Mouse (Mus musculus) forebrain, postnatal 0 days (tissue): ENCODE data around the gene Tlx2. TPM values are rescaled to one million over a fixed set of nuclear protein-coding genes. Genes with fewer than 3 reads are reported as not detected.

Experiments used
- ATAC-seq: fragments of 200-750 bp; cut with Nextera tagmentation; 2 replicates; pipeline ENCODE4 v1.8.0; 2017; ENCODE audit warnings: mild to moderate bottlenecking, moderate library complexity
- DNase-seq: peaks from one replicate; pipeline ENCODE4 v3.0.0-alpha.2; 2015
- H3K27ac ChIP-seq: fragments of 300-500 bp; sonication (generic); 2 replicates; pipeline ENCODE4 v1.5.1; 2014; ENCODE audit warnings: low read depth, mild to moderate bottlenecking, antibody characterized with exemption, low read length, moderate library complexity, mixed read lengths
- H3K27me3 ChIP-seq: fragments of 300-500 bp; sonication (generic); 2 replicates; pipeline ENCODE4 v1.6.1; 2014; ENCODE audit warnings: mild to moderate bottlenecking, low read length, mixed read lengths; ENCODE audit not compliant: insufficient read depth
- H3K36me3 ChIP-seq: fragments of 300-500 bp; sonication (generic); 2 replicates; pipeline ENCODE4 v1.6.1; 2014; ENCODE audit warnings: mild to moderate bottlenecking, moderate library complexity; ENCODE audit not compliant: insufficient read depth
- H3K4me1 ChIP-seq: fragments of 300-500 bp; sonication (generic); 2 replicates; pipeline ENCODE4 v1.6.1; 2014; ENCODE audit warnings: antibody characterized with exemption; ENCODE audit not compliant: insufficient read depth
- H3K4me2 ChIP-seq: fragments of 300-500 bp; sonication (generic); 2 replicates; pipeline ENCODE4 v1.6.1; 2014; ENCODE audit warnings: low read depth, mild to moderate bottlenecking, moderate library complexity
- H3K4me3 ChIP-seq: fragments of 300-500 bp; sonication (generic); 2 replicates; pipeline ENCODE4 v1.5.1; 2014; ENCODE audit warnings: low read depth, low read length, mixed read lengths
- H3K9ac ChIP-seq: fragments of 300-500 bp; sonication (generic); 2 replicates; pipeline ENCODE4 v1.6.1; 2014; ENCODE audit warnings: mild to moderate bottlenecking
- H3K9me3 ChIP-seq: fragments of 300-500 bp; sonication (generic); 2 replicates; pipeline ENCODE4 v1.6.1; 2016; ENCODE audit warnings: low read length
- CTCF ChIP-seq: sonication (generic); IDR thresholded peaks from 2 replicates; pipeline ENCODE4 v1.5.1; 2016; ENCODE audit warnings: antibody characterized with exemption, control low read depth, low read depth
- WGBS: fragments of 180-500 bp; shearing (Covaris S2); extraction: QIAGEN DNeasy Blood & Tissue Kit; methylation state at CpG from one replicate; pipeline ENCODE4 v1.1.7; 2014; 5-methylcytosine and 5-hydroxymethylcytosine counted together
- microRNA counts: library from miRNA; unstranded; fragments of <30 nt; microRNA quantifications from one replicate; lab custom pipeline; 2015
- microRNA-seq, 2 experiments: library from miRNA; unstranded; fragments of <30 nt; microRNA quantifications; one replicate each; pipeline ENCODE4; 2016
- polyA plus RNA-seq: library from polyadenylated mRNA; unstranded; fragments of >200 nt; fragmentation: Nextera tagmentation; extraction: Ambion mirVana; gene quantifications from 2 replicates; pipeline ENCODE4 v1.2.1, GENCODE M21; 2015
- total RNA-seq: library from RNA; depleted of rRNA; stranded (reverse); fragments of >200 nt; gene quantifications from 2 replicates; pipeline ENCODE4 v1.2.3, GENCODE M21; 2014; rRNA removed

Gene Tlx2
- total and polyA plus RNA-seq, 2 experiments from 2014 or later, result not detected

DNA sequence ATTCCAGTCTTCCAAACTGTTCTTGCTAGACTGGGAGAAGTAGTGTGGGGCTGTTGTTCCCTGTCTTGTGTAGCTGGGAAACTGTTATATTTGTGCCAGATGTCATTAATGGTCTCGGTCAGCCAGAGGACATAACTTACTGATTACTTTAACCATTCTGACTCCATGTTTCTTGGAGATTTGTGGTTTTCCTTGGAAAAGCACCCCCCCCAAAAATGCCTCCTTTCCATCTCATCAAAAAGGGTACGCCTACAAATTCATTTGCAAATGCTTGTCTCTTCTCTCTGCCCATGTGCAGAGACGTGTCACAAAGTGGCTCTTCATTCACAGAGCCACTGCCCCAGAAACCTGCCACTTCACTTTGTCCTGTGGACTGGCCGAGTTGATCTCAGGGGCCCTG, 45.7 kb downstream of the Tlx2 start:
- 71% methylated on average over 4 of the region's 4 CpGs for WGBS
- no peak overlapping the region for H3K27ac ChIP-seq
- no peak overlapping the region for H3K4me2 ChIP-seq
- no peaks in the 10 kb centered on the region for H3K27me3 ChIP-seq
- H3K9me3 ChIP-seq, result no peaks in the 10 kb centered on the region
- ATAC-seq (no peak), DNase-seq (no peak)
- TF ChIP-seq CTCF, result no peak
- H3K9ac ChIP-seq, result no peak overlapping the region
- H3K4me3 ChIP-seq, result no peak overlapping the region
- no peaks in the 10 kb centered on the region for H3K4me1 ChIP-seq
- H3K36me3 ChIP-seq, result no peaks in the 10 kb centered on the region

DNA sequence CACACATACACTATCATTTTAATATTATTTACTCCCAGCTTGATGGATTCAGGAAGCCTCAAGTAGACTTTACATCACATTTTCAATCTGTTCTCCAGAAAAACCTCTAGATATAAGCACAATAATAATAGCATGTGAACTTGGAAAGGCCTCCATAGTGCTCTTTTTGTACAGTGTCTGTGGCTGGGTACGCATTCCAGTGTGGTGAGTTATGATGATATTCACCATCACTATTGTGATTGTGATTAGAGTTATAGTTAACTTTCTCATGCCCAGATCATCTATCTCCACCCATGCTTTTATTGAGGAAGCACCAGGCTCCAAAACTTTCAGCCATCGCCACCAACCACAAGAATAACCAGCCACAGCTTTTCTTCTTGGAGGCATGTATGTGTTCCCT, 46.3 kb downstream of the Tlx2 start:
- DNase-seq (no peak), ATAC-seq (no peak)
- no peak overlapping the region for H3K9ac ChIP-seq
- 92% methylated on average over 2 of the region's 2 CpGs for WGBS
- H3K4me1 ChIP-seq, result no peaks in the 10 kb centered on the region
- H3K9me3 ChIP-seq, result no peaks in the 10 kb centered on the region
- H3K27me3 ChIP-seq, result no peaks in the 10 kb centered on the region
- H3K4me3 ChIP-seq, result no peak overlapping the region
- no peak overlapping the region for H3K27ac ChIP-seq
- H3K36me3 ChIP-seq, result no peaks in the 10 kb centered on the region
- TF ChIP-seq CTCF, result no peak
- no peak overlapping the region for H3K4me2 ChIP-seq

DNA sequence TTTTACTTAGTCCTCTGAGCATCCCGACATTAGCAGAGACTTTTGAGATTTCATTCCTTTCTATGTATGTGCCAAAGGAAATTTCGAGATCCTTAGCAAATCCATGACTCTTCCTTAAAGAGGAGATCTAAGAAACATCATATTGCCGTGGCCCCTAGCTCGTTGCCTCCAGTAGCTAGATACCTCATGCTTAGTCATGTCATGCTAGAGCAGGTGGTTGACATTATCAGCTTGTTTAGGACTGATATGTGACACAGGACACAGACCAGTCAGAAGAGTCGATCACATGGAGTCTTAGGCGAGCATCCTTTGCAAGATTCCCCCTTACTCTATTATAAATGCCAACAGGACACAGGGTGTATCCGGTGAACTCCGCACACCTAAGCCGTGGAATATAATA, 47.1 kb downstream of the Tlx2 start:
- Histone ChIP-seq H3K4me1 (no peaks in the 10 kb centered on the region), H3K4me3 (no peak overlapping the region), H3K9ac (no peak overlapping the region), H3K27me3 (no peaks in the 10 kb centered on the region), H3K27ac (no peak overlapping the region), H3K9me3 (no peaks in the 10 kb centered on the region), H3K36me3 (no peaks in the 10 kb centered on the region), H3K4me2 (no peak overlapping the region)
- no peak for ATAC-seq
- WGBS, result 87% methylated on average over 9 of the region's 9 CpGs
- no peak for TF ChIP-seq CTCF
- DNase-seq, result no peak

DNA sequence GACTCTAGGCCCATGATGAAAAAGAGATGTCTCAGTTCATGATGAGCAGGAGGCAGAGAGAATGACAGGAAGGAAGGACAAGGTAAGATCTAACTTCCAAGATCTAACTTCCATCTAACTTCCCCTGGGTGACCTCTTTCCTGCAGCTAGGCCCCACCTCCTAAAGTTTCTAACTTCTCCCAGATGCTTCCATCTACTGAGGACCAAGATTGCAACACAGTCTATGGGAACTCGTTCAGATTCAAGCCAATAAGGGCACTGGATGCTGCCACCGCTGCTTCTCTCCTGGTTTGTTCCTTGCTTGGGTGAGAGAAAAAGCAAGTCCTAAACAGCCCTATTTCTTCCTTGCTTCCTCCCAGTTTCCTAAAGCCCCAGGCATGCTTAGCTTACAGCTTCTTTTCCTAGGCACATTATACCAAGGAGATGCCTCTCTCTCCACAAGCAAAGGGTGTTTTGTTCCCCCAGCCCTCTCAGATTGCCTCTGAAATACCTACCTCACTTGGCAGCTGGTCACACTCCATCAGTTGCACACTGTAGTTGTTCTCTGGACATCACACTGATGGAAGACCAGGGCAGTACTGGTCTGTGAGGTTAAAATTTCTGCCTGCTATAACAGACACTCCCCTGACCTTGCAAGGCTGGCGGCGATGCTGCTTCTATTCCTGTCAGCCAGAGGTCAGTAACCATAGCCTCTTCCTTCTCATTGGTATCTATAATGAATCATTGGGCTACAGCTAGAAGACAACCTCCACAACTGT, 49.1 kb downstream of the Tlx2 start:
- no peak overlapping the region for H3K27ac ChIP-seq
- H3K4me2 ChIP-seq, result no peak overlapping the region
- H3K9ac ChIP-seq, result no peak overlapping the region
- H3K4me3 ChIP-seq, result no peak overlapping the region
- no peak for TF ChIP-seq CTCF
- 86% methylated on average over 4 of the region's 4 CpGs for WGBS
- ATAC-seq, result no peak
- H3K27me3 ChIP-seq, result no peaks in the 10 kb centered on the region
- no peaks in the 10 kb centered on the region for H3K36me3 ChIP-seq
- DNase-seq, result no peak
- H3K4me1 ChIP-seq, result no peaks in the 10 kb centered on the region
- no peaks in the 10 kb centered on the region for H3K9me3 ChIP-seq

DNA sequence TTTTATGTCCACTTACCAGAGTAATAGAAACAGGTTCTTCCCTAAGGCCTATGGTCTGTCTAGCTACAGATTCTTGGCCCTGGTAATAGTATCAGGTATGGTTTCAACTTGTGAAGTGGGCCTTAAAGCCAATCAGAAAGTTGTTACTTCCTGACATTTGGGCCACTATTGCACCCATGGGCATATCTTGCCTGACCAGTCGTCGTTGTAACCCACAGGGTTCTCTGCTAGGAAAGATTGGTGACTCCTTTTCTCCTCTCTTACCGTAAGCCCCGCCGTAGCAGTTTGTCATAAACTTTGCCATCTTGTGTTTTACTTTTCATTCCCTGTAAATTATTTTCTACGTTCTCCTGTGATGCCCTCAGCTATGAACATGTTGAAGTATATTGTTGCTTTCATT, 50.0 kb downstream of the Tlx2 start:
- H3K4me2 ChIP-seq, result no peak overlapping the region
- no peaks in the 10 kb centered on the region for H3K27me3 ChIP-seq
- DNase-seq, result no peak
- no peak for TF ChIP-seq CTCF
- no peak overlapping the region for H3K9ac ChIP-seq
- no peaks in the 10 kb centered on the region for H3K36me3 ChIP-seq
- 90% methylated on average over 6 of the region's 6 CpGs for WGBS
- H3K9me3 ChIP-seq, result no peaks in the 10 kb centered on the region
- no peak overlapping the region for H3K4me3 ChIP-seq
- no peak overlapping the region for H3K27ac ChIP-seq
- no peaks in the 10 kb centered on the region for H3K4me1 ChIP-seq
- no peak for ATAC-seq

DNA sequence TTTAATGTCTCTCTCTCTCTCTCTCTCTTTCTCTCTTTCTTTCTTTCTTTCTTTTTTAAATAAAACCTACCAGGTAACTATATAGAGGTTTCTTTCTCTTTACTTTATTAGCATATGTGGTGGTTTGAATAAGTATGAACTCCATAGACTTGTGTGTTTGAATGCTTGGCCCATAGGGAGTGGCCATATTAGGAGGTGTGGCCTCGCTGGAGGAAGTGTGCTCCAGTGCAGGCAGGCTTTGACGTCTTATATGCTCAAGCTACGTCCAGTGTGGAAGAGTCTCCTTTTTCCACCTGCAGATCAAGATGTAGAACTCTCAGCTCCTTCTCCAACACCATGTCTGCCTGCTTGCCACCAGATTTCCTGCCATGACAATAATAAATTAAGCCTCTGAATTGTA, 51.0 kb downstream of the Tlx2 start:
- H3K9ac ChIP-seq, result no peak overlapping the region
- ATAC-seq, result no peak

More for the DNA sequence above, 51.0 kb downstream of the Tlx2 start:
- Histone ChIP-seq H3K4me1 (no peaks in the 10 kb centered on the region), H3K4me2 (no peak overlapping the region), H3K36me3 (no peaks in the 10 kb centered on the region), H3K27me3 (no peaks in the 10 kb centered on the region), H3K27ac (no peak overlapping the region), H3K4me3 (no peak overlapping the region), H3K9me3 (no peaks in the 10 kb centered on the region)
- no peak for TF ChIP-seq CTCF
- WGBS, result 74% methylated on average over 3 of the region's 3 CpGs
- DNase-seq, result no peak

MicroRNA genes within 50 kb of the gene (microRNA counts, 519-probe panel; counts per million panel counts)
- microRNA mmu-miR-3470a+mmu-miR-3470b (lab: Ali Mortazavi, UCI), result not detected

Small RNA genes lying within 50 kb of the gene (microRNA-seq; reads per million reads assigned to microRNA genes)
- gene Mir3470a (0 reads per million in 2 experiments), gene Mir7040 (0 to 0.24 reads per million in 2 experiments)

Other genes with a start within 250 kb of the Tlx2 start
- gene Sema4f, start 130.5 kb downstream of the Tlx2 start, total RNA-seq, result 13.6 and 17.4 TPM in 2 replicates
- gene Sema4f, start 130.5 kb downstream of the Tlx2 start, polyA plus RNA-seq, result 11.5 and 20.6 TPM in 2 replicates
- gene M1ap, start 123.4 kb downstream of the Tlx2 start, total RNA-seq, result 0.10 TPM in 1 of 2 replicates, not detected in the other
- gene M1ap, start 123.4 kb downstream of the Tlx2 start, polyA plus RNA-seq, result 0.10 TPM in 1 of 2 replicates, not detected in the other
- 3.3 and 3.6 TPM in 2 replicates for gene Dok1, start 36.8 kb downstream of the Tlx2 start, total RNA-seq
- gene Dok1, start 36.8 kb downstream of the Tlx2 start, polyA plus RNA-seq, result 1.4 and 1.5 TPM in 2 replicates
- gene Loxl3, start 36.1 kb downstream of the Tlx2 start, total RNA-seq, result 3.5 and 4.7 TPM in 2 replicates
- 4.3 and 4.5 TPM in 2 replicates for gene Loxl3, start 36.1 kb downstream of the Tlx2 start, polyA plus RNA-seq
- gene Aup1, start 15.8 kb downstream of the Tlx2 start, total RNA-seq, result 85.9 and 146 TPM in 2 replicates
- gene Aup1, start 15.8 kb downstream of the Tlx2 start, polyA plus RNA-seq, result 126 and 129 TPM in 2 replicates
- 46.1 and 47.0 TPM in 2 replicates for gene Htra2, start 15.0 kb downstream of the Tlx2 start, total RNA-seq
- 75.1 and 81.0 TPM in 2 replicates for gene Htra2, start 15.0 kb downstream of the Tlx2 start, polyA plus RNA-seq
- 0.05 TPM in 1 of 2 replicates, not detected in the other for gene Dqx1, start 12.4 kb downstream of the Tlx2 start, total RNA-seq
- 0.11 and 0.13 TPM in 2 replicates for gene Dqx1, start 12.4 kb downstream of the Tlx2 start, polyA plus RNA-seq
- gene Pcgf1, start 7.6 kb upstream of the Tlx2 start, total RNA-seq, result 16.1 and 18.8 TPM in 2 replicates
- 30.7 and 30.8 TPM in 2 replicates for gene Pcgf1, start 7.6 kb upstream of the Tlx2 start, polyA plus RNA-seq
- gene Lbx2, start 16.1 kb upstream of the Tlx2 start, total RNA-seq, result 0.46 TPM in 1 of 2 replicates, not detected in the other
- 0.33 TPM in 1 of 2 replicates, not detected in the other for gene Lbx2, start 16.1 kb upstream of the Tlx2 start, polyA plus RNA-seq
- gene Ccdc142, start 31.3 kb upstream of the Tlx2 start, total RNA-seq, result 15.3 and 16.6 TPM in 2 replicates
- 2.1 and 5.6 TPM in 2 replicates for gene Ccdc142, start 31.3 kb upstream of the Tlx2 start, polyA plus RNA-seq
- gene Gm42688, start 31.3 kb upstream of the Tlx2 start, total RNA-seq, result 7.0 and 9.5 TPM in 2 replicates
- gene Gm42688, start 31.3 kb upstream of the Tlx2 start, polyA plus RNA-seq, result 2.4 and 2.9 TPM in 2 replicates
- 64.6 and 102 TPM in 2 replicates for gene Mrpl53, start 38.7 kb upstream of the Tlx2 start, total RNA-seq
- 126 and 141 TPM in 2 replicates for gene Mrpl53, start 38.7 kb upstream of the Tlx2 start, polyA plus RNA-seq
- gene Mogs, start 45.2 kb upstream of the Tlx2 start, total RNA-seq, result 39.7 and 43.5 TPM in 2 replicates
- 15.7 and 17.4 TPM in 2 replicates for gene Mogs, start 45.2 kb upstream of the Tlx2 start, polyA plus RNA-seq
- 129 and 151 TPM in 2 replicates for gene Wbp1, start 51.3 kb upstream of the Tlx2 start, total RNA-seq
- gene Wbp1, start 51.3 kb upstream of the Tlx2 start, polyA plus RNA-seq, result 104 and 109 TPM in 2 replicates
- gene Ino80b, start 55.1 kb upstream of the Tlx2 start, total RNA-seq, result 40.1 and 44.5 TPM in 2 replicates
- gene Ino80b, start 55.1 kb upstream of the Tlx2 start, polyA plus RNA-seq, result 14.9 and 15.3 TPM in 2 replicates
- gene Rtkn, start 65.2 kb upstream of the Tlx2 start, total RNA-seq, result 17.1 and 19.4 TPM in 2 replicates
- 7.9 and 8.1 TPM in 2 replicates for gene Rtkn, start 65.2 kb upstream of the Tlx2 start, polyA plus RNA-seq
- 11.1 and 13.4 TPM in 2 replicates for gene Wdr54, start 86.1 kb upstream of the Tlx2 start, total RNA-seq
- 19.7 and 24.1 TPM in 2 replicates for gene Wdr54, start 86.1 kb upstream of the Tlx2 start, polyA plus RNA-seq
- 17.0 and 17.5 TPM in 2 replicates for gene 1700003E16Rik, start 86.1 kb upstream of the Tlx2 start, total RNA-seq
- 13.9 and 18.3 TPM in 2 replicates for gene 1700003E16Rik, start 86.1 kb upstream of the Tlx2 start, polyA plus RNA-seq
- 97.3 and 126 TPM in 2 replicates for gene Dctn1, start 95.6 kb upstream of the Tlx2 start, total RNA-seq
- 132 and 152 TPM in 2 replicates for gene Dctn1, start 95.6 kb upstream of the Tlx2 start, polyA plus RNA-seq
- 1.3 and 1.7 TPM in 2 replicates for gene Slc4a5, start 149.5 kb upstream of the Tlx2 start, total RNA-seq
- gene Slc4a5, start 149.5 kb upstream of the Tlx2 start, polyA plus RNA-seq, result 0.45 and 1.3 TPM in 2 replicates